Mouse (Mus musculus): ENCODE measurements at regions not wholly inside any gene's neighbourhood (a gene's known extent, or its start where the extent isn't known, plus 50 kb on each side); places are given as distances from the start of the nearest gene placed in this dataset.

DNA sequence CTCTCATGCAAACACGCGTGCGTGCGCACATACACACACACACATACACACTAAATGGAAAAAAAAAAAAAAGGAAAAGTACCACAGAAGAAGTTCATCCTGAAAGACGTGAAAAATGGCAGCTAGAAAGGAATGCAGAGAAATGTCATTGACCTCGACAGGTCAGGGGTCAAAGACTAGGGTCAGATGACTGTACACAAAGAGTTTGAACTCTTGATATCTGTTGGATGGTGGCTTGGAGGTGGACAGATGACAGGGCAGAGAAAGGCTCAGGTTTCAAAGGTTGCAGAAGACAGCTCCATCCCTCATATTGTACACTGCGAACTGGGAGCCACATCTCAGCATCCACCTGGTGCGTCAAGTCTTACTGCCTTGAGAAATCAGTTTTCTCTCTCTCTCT, 112.5 kb downstream of the Cd83 start:
- H3K9me3 ChIP-seq (replicated peaks), result no peaks in the 10 kb centered on the region
- H3K36me3 ChIP-seq, result no peaks in the 10 kb centered on the region
- WGBS, result 70% methylated on average over 8 of the region's 8 CpGs
- no peak overlapping the region for H3K4me3 ChIP-seq
- H3K27ac ChIP-seq, result no peak overlapping the region
- no peak for DNase-seq (ENCODE audit: low spot score)
- peaks cover 22% of the 10 kb centered on the region for H3K4me1 ChIP-seq
- H3K27me3 ChIP-seq (ENCODE audit: low read depth, poor library complexity, severe bottlenecking), result no peaks in the 10 kb centered on the region

DNA sequence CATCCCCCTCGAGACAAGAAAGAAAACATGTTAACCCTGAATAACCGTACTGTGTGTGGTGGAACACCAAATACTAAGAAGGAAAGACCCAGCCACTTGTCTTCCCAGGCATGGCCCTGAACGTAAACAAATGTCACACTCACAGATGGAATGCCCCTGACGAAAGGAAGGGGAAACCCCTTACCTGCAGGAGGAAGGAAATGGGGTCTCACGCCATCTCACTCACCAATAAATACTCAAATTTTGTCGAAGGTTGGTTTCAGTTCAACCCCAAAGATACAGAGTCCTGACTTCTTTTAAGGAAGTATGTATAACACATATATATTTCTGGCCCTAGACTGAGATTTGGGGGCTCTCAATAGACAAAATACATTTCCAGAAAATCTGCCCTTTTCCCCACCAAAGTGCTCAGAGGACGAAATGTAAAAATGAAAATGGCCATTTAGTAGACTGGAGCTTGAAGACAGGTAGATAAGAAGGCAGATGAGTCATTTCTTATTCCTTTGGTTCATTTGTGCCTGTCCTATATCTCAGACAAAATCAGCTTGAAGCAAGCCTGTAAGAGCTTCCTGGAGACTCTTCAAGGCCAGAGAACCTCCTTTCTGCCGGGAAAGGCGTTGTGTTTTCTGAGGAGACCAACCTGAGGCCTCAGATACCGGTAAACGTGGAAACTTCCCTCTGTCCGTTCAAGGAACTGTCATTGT, 114.1 kb downstream of the Cd83 start:
- no peak overlapping the region for H3K27ac ChIP-seq
- no peak overlapping the region for H3K4me3 ChIP-seq
- DNase-seq (ENCODE audit: low spot score), result no peak
- no peaks in the 10 kb centered on the region for H3K9me3 ChIP-seq (replicated peaks)
- 0 out of 2 replicates have a peak, but pooled peaks cover 14% of the 10 kb centered on the region for H3K4me1 ChIP-seq
- WGBS, result 81% methylated on average over 12 of the region's 12 CpGs
- H3K27me3 ChIP-seq (ENCODE audit: low read depth, poor library complexity, severe bottlenecking), result no peaks in the 10 kb centered on the region
- H3K36me3 ChIP-seq, result no peaks in the 10 kb centered on the region

DNA sequence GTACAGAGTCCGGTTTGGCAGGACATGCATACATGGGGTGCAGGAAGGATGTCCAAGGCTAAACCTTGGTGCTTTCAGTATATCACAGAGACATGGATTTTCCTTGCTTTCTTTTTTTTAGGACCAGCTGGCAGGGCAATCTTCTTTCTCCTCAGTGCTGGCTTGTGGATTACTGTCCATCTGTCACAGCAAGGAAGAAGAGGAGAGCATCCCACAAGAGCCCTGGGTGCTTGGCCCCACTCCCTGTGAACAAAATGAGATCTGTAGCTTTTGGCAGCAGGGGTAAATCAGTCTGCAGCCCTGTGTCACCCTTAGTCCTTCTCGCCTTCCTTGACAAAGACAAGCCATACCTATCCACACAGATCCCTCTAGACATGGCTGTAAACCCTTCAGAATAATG, 115.5 kb downstream of the Cd83 start:
- H3K4me3 ChIP-seq, result no peak overlapping the region
- H3K9me3 ChIP-seq (replicated peaks), result no peaks in the 10 kb centered on the region
- H3K36me3 ChIP-seq, result no peaks in the 10 kb centered on the region
- DNase-seq (ENCODE audit: low spot score), result no peak
- 91% methylated on average over 2 of the region's 2 CpGs for WGBS
- H3K27ac ChIP-seq, result no peak overlapping the region
- H3K4me1 ChIP-seq, result 0 out of 2 replicates have a peak, but pooled peaks cover 14% of the 10 kb centered on the region
- H3K27me3 ChIP-seq (ENCODE audit: low read depth, poor library complexity, severe bottlenecking), result no peaks in the 10 kb centered on the region

DNA sequence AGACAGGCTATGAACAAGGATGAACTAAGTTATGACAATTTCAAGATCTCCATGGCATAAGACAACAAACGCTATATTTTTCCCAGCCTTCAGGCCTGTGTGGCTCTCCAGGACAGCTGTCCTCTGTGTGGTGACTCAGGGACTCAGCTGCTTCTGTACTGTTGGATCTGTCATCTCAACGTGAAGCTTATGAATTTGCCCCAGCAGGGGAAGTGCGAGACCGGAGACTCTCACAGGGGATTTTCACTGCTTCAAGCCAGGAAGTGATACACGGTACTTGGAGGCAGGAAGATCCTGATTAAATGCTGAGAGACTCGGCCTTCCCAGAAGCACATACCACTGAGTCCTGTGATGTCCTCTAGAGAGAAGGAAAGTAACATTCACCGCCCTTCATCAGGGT, 116.2 kb downstream of the Cd83 start:
- WGBS, result 80% methylated on average over 7 of the region's 7 CpGs

DNA sequence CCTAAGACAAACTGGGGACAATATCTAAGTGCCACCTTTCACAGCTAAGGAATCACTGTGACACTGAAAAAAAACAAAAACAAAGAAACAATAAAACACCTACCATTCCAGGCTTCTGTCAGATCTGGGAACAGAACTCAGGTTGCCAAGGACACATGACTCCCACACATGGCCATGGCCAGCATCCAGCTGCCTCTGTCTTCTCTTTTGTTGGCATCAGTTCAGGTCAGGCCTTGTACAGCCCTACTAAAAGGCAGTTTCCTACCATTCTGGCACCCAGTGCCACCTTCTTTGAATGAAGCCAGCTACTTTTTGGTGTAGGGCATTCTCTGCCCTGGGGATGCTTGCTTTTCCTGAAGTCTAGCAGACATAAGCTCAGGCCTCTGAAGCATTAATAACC, 118.8 kb downstream of the Cd83 start:
- H3K36me3 ChIP-seq, result no peaks in the 10 kb centered on the region
- DNase-seq (ENCODE audit: low spot score), result no peak
- no peaks in the 10 kb centered on the region for H3K27me3 ChIP-seq (ENCODE audit: low read depth, poor library complexity, severe bottlenecking)
- peaks cover 30% of the 10 kb centered on the region for H3K4me1 ChIP-seq
- H3K27ac ChIP-seq, result no peak overlapping the region
- H3K4me3 ChIP-seq, result no peak overlapping the region
- H3K9me3 ChIP-seq (replicated peaks), result no peaks in the 10 kb centered on the region

More for the DNA sequence above, 116.2 kb downstream of the Cd83 start:
- peaks cover 12% of the 10 kb centered on the region for H3K4me1 ChIP-seq
- no peaks in the 10 kb centered on the region for H3K27me3 ChIP-seq (ENCODE audit: low read depth, poor library complexity, severe bottlenecking)
- H3K27ac ChIP-seq, result no peak overlapping the region
- H3K9me3 ChIP-seq (replicated peaks), result no peaks in the 10 kb centered on the region
- H3K4me3 ChIP-seq, result no peak overlapping the region
- DNase-seq (ENCODE audit: low spot score), result no peak
- no peaks in the 10 kb centered on the region for H3K36me3 ChIP-seq

DNA sequence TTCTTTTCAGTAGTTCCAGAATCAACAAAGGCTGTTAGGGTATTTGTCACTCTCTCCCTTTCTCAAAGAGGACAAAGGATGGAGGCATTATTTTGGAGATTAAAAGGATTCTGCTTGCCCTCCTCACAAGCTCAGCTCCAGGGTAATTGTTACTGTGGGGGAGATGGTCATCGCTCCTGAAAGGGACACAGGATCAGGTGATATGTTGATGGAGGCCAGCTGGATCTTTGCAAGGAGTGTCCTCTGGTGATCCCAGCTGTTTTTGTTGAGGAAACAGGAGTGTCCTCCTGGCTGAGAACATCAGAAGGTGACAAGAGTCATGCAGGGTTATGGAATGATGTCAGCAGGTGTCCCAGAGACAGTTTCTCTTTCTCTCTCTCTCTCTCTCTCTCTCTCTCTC, 119.7 kb downstream of the Cd83 start:
- no peaks in the 10 kb centered on the region for H3K36me3 ChIP-seq
- no peaks in the 10 kb centered on the region for H3K27me3 ChIP-seq (ENCODE audit: low read depth, poor library complexity, severe bottlenecking)
- H3K9me3 ChIP-seq (replicated peaks), result no peaks in the 10 kb centered on the region
- H3K4me3 ChIP-seq, result no peak overlapping the region
- H3K4me1 ChIP-seq, result peaks cover 39% of the 10 kb centered on the region
- WGBS, result 50% methylated on average over 1 of the region's 1 CpGs
- no peak for DNase-seq (ENCODE audit: low spot score)
- no peak overlapping the region for H3K27ac ChIP-seq

DNA sequence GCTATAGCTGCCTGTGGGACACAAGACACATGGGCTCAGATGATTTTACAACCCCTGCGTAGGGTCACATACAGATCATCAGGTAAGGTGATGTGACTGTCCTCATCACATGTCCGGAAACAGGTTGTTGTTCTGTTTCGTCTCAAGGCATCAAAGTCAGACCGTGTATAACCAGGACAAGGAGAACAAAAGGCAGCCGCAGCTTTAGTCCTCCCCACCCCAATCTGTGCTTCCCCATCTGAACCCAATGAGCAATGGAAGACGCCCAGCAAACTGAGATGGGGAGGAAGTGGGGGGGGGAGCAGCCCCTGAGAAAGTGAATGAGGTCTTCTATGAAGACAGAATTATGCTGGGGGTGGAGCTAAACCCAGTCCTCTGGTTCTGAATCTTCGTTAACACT, 121.7 kb downstream of the Cd83 start:
- H3K27ac ChIP-seq, result peak overlapping the region; percentile 27; the same call in 1 of the 2 replicates
- H3K36me3 ChIP-seq, result no peaks in the 10 kb centered on the region
- WGBS, result 76% methylated on average over 7 of the region's 7 CpGs
- H3K27me3 ChIP-seq (ENCODE audit: low read depth, poor library complexity, severe bottlenecking), result no peaks in the 10 kb centered on the region
- H3K4me3 ChIP-seq, result no peak overlapping the region
- no peak for DNase-seq (ENCODE audit: low spot score)
- no peaks in the 10 kb centered on the region for H3K9me3 ChIP-seq (replicated peaks)
- H3K4me1 ChIP-seq, result peaks cover 55% of the 10 kb centered on the region

DNA sequence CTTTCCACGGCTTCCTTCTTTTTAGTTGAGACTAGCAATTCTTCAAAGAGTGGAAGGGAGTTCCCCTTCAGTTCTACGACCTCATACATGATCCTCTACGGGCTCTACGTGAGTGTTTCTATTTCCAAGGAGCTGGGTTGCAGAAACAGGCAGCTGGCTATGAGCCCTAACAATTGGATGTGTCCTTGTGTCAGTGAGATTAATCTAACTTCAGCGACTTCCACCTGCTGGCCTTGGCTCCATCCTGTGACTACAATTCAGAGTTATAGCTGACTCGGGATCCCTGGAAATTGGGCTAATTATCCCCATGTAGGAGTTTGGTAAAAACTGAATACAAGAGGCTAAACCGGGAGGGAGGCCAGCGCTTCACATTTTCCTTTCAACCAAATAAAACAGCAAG, 122.8 kb downstream of the Cd83 start:
- Histone ChIP-seq H3K36me3 (no peaks in the 10 kb centered on the region), H3K27ac (no peak overlapping the region), H3K27me3 (ENCODE audit: low read depth, poor library complexity, severe bottlenecking) (no peaks in the 10 kb centered on the region), H3K9me3 (replicated peaks) (no peaks in the 10 kb centered on the region), H3K4me3 (no peak overlapping the region), H3K4me1 (peaks cover 55% of the 10 kb centered on the region)
- WGBS, result 78% methylated on average over 8 of the region's 8 CpGs
- DNase-seq (ENCODE audit: low spot score), result no peak

DNA sequence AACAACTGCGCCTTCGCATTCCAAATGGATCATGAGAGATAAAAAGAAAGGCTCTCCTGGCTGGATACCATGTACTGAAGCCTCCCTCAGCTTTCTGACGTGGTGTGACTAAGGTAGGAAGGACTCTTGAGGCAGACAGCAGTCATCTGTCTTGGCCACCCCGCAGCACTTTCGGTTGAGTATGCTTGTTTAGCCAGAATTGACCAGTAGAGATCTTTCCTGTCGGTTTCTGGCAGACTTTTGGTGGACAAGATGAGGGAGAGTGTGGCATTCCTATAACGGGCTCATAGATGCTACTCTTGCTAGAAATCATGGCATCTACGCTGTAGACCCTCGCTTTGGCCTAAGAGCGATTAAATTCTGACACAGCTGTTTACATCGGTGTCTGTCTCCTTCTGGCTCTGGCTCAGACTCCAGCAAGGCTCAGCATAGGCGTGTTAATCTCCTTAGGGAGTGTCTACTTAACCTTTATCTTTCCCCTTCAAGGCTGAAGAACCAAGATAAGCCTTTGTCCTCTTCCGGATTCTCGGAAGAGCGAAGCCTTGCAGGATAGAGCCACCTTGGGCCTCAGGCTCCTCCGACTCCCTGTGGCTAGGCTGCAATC, 123.6 kb downstream of the Cd83 start:
- 62% methylated on average over 16 of the region's 16 CpGs for WGBS
- Histone ChIP-seq H3K36me3 (no peaks in the 10 kb centered on the region), H3K27ac (peak overlapping the region; percentile 58), H3K27me3 (ENCODE audit: low read depth, poor library complexity, severe bottlenecking) (no peaks in the 10 kb centered on the region), H3K9me3 (replicated peaks) (no peaks in the 10 kb centered on the region), H3K4me1 (peaks cover 60% of the 10 kb centered on the region), H3K4me3 (no peak overlapping the region)
- DNase-seq (ENCODE audit: low spot score), result no peak

DNA sequence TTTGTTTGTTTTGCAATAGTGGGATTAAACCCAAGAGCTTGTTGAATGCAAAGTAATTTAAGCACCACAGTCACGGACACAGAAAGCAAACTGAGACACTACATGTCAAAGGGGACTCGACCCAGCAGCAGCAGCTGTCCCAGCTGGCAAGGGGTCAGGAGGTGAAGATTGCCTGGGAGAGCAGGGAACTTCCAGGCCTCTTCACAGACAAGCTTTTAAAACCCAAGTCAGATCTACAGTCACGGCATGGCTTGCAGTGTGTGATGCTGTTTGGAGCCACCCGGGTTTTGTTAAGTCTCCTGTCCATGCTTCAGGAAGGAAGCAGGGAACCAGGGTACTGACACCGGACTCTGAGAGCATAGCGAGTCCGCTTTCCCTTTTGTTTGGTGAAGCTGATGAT, 125.4 kb downstream of the Cd83 start:
- WGBS, result 40% methylated on average over 7 of the region's 7 CpGs
- Histone ChIP-seq H3K27ac (peak overlapping the region; percentile 58), H3K4me3 (no peak overlapping the region), H3K9me3 (replicated peaks) (no peaks in the 10 kb centered on the region), H3K36me3 (no peaks in the 10 kb centered on the region), H3K4me1 (peaks cover 68% of the 10 kb centered on the region), H3K27me3 (ENCODE audit: low read depth, poor library complexity, severe bottlenecking) (no peaks in the 10 kb centered on the region)
- DNase-seq (ENCODE audit: low spot score), result no peak

DNA sequence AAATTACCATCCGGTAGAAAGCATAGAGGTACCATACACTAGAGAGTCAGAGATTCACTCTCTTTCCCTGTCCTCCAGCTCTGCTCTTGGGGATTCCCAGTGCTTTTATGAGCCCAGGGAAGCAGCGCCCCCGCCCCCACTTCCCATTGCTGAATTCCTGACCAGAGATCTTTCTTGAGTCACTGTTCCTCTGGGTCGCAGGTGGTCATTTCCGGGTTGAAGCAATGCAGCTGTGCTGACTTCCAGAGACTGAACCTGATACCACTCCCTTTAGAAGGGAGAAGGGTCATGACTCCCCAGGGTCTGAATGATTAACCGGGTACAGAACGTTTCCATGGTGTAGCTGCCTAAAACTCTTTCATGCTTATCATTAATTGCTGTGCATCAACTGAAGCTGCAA, 128.9 kb downstream of the Cd83 start:
- WGBS, result 31% methylated on average over 7 of the region's 7 CpGs
- no peaks in the 10 kb centered on the region for H3K36me3 ChIP-seq
- no peak overlapping the region for H3K4me3 ChIP-seq
- H3K27ac ChIP-seq, result peak overlapping the region; percentile 34; the same call in 1 of the 2 replicates
- DNase-seq (ENCODE audit: low spot score), result no peak
- no peaks in the 10 kb centered on the region for H3K9me3 ChIP-seq (replicated peaks)
- peaks cover 39% of the 10 kb centered on the region for H3K4me1 ChIP-seq
- no peaks in the 10 kb centered on the region for H3K27me3 ChIP-seq (ENCODE audit: low read depth, poor library complexity, severe bottlenecking)

DNA sequence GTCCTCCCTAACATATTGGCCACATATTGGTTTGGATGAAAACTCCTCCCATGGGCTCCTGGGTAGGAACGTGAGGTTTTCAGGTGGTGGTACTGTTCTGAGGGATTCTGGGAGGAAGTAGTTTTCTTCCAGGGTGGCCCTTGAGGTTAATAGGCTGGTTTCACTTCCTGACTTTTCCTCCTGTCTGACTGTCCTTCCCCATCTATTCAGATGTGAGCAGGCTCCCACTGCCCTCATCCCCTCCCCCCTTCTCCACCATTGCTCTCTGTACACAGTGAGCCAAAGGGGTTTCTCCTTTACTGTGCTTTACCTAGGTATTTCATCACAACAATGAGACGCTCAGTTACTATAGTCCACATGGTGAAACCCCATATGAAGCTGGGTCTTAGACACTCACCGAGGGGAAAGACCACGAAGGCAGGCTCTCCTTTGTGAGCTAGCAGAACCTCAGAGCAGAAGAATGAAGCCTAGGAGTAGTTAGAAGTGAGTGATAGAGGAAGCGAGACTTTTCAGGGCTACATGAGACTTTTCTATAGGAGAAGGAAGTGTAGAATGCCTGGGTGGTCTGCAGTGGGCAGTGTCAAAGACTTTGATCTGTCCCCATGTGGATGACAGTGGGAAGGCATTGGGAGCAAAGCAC, 135.3 kb downstream of the Cd83 start:
- WGBS, result 82% methylated on average over 5 of the region's 5 CpGs
- no peaks in the 10 kb centered on the region for H3K4me1 ChIP-seq
- no peaks in the 10 kb centered on the region for H3K36me3 ChIP-seq
- H3K4me3 ChIP-seq, result no peak overlapping the region
- DNase-seq (ENCODE audit: low spot score), result no peak
- H3K27me3 ChIP-seq (ENCODE audit: low read depth, poor library complexity, severe bottlenecking), result no peaks in the 10 kb centered on the region
- no peak overlapping the region for H3K27ac ChIP-seq
- no peaks in the 10 kb centered on the region for H3K9me3 ChIP-seq (replicated peaks)
